Mouse (Mus musculus) midbrain, embryonic 11.5 days (tissue): ENCODE results near the gene Pcyt2. TPM values are rescaled to one million over a fixed set of nuclear protein-coding genes. Genes with fewer than 3 reads are reported as not detected.

Experiments
- ATAC-seq: fragments of 200-750 bp; cut with Nextera tagmentation; 2 replicates; pipeline ENCODE4 v1.8.0; 2017; ENCODE audit warnings: moderate TSS enrichment, moderate library complexity; ENCODE audit not compliant: low FRiP score
- DNase-seq: peaks from one replicate; pipeline ENCODE4 v3.0.0; 2015; ENCODE audit warnings: low spot score; ENCODE audit errors: missing footprints
- H3K27ac ChIP-seq: fragments of 300-500 bp; sonication (generic); 2 replicates; pipeline ENCODE4 v1.5.1; 2014; ENCODE audit warnings: low read depth, low read length
- H3K27me3 ChIP-seq: fragments of 300-500 bp; sonication (generic); 2 replicates; pipeline ENCODE4 v1.6.1; 2014; ENCODE audit warnings: mild to moderate bottlenecking, low read length, moderate library complexity, mixed read lengths; ENCODE audit not compliant: control insufficient read depth, insufficient read depth
- H3K36me3 ChIP-seq: fragments of 300-500 bp; sonication (generic); 2 replicates; pipeline ENCODE4 v1.6.1; 2014; ENCODE audit warnings: mild to moderate bottlenecking, low read length, moderate library complexity, mixed read lengths; ENCODE audit not compliant: control insufficient read depth, insufficient read depth
- H3K4me1 ChIP-seq: fragments of 300-500 bp; sonication (generic); 2 replicates; pipeline ENCODE4 v1.6.1; 2014; ENCODE audit warnings: low read length; ENCODE audit not compliant: control insufficient read depth, insufficient read depth
- H3K4me2 ChIP-seq: fragments of 300-500 bp; sonication (generic); 2 replicates; pipeline ENCODE4 v1.6.1; 2014; ENCODE audit warnings: mild to moderate bottlenecking, moderate library complexity
- H3K4me3 ChIP-seq: fragments of 300-500 bp; sonication (generic); 2 replicates; pipeline ENCODE4 v1.5.1; 2014; ENCODE audit warnings: low read depth, low read length
- H3K9ac ChIP-seq: fragments of 300-500 bp; sonication (generic); 2 replicates; pipeline ENCODE4 v1.6.1; 2014; ENCODE audit warnings: low read length
- H3K9me3 ChIP-seq: fragments of 300-500 bp; sonication (generic); 2 replicates; pipeline ENCODE4 v1.6.1; 2016; ENCODE audit warnings: low read length; ENCODE audit not compliant: control insufficient read depth
- WGBS: fragments of 180-500 bp; shearing (Covaris S2); extraction: QIAGEN DNeasy Blood & Tissue Kit; methylation state at CpG from one replicate; pipeline ENCODE4 v1.1.7; 2014; 5-methylcytosine and 5-hydroxymethylcytosine counted together
- polyA plus RNA-seq: library from polyadenylated mRNA; unstranded; fragments of >200 nt; fragmentation: Nextera tagmentation; extraction: Ambion mirVana; gene quantifications from 2 replicates; pipeline ENCODE4 v1.2.1, GENCODE M21; 2014

Gene Pcyt2
- polyA plus RNA-seq, 1 experiment from 2014 or later, result 101 TPM

GRCm38 (mm10) chr11:120623961-120624679, 6.4 kb upstream of the Pcyt2 start:
- H3K9ac ChIP-seq, result peak overlapping the region; percentile 80
- H3K27ac ChIP-seq, result peak overlapping the region; percentile 57
- H3K9me3 ChIP-seq, result no peaks in the 10 kb centered on the region
- ATAC-seq (peak; percentile 57), DNase-seq (peak; percentile 89)
- no peaks in the 10 kb centered on the region for H3K27me3 ChIP-seq
- peaks cover 9% of the 10 kb centered on the region for H3K4me1 ChIP-seq
- peak overlapping the region; percentile 99 for H3K4me3 ChIP-seq
- WGBS, result 13% methylated on average over 30 of the region's 30 CpGs
- peaks cover 19% of the 10 kb centered on the region for H3K36me3 ChIP-seq
- H3K4me2 ChIP-seq, result peak overlapping the region; percentile 97

GRCm38 (mm10) chr11:120622805-120623204, 5.1 kb upstream of the Pcyt2 start:
- WGBS, result 95% methylated on average over 6 of the region's 6 CpGs
- Histone ChIP-seq H3K36me3 (peaks cover 23% of the 10 kb centered on the region), H3K9me3 (no peaks in the 10 kb centered on the region), H3K27ac (no peak overlapping the region), H3K4me3 (no peak overlapping the region), H3K4me2 (no peak overlapping the region), H3K9ac (no peak overlapping the region), H3K27me3 (no peaks in the 10 kb centered on the region), H3K4me1 (peaks cover 11% of the 10 kb centered on the region)
- ATAC-seq (no peak), DNase-seq (no peak)

DNA sequence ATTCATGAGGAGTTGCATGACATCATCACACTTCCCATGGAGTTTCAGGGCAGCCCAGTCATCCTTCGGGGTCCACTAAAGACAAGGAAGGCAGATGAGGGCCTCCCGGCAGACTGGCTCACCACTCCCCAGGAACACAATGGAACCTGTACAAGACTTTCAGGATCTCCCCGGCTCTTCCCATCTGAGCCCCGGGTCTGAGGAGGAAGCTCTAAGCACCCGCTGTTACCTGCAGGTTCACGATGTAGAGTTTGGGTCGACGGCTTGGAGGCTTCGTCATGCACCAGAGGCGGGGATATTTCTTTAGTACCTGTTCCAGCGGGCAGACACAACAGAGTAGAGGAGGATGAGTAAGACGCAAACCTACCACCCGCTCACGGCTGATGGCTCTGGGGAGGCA, 2.5 kb upstream of the Pcyt2 start:
- H3K9ac ChIP-seq, result no peak overlapping the region
- no peak overlapping the region for H3K4me2 ChIP-seq
- H3K36me3 ChIP-seq, result peaks cover 20% of the 10 kb centered on the region
- no peak overlapping the region for H3K4me3 ChIP-seq
- no peaks in the 10 kb centered on the region for H3K27me3 ChIP-seq
- no peak for ATAC-seq
- H3K9me3 ChIP-seq, result no peaks in the 10 kb centered on the region
- 95% methylated on average over 14 of the region's 14 CpGs for WGBS
- peak; percentile 28 for DNase-seq
- no peak overlapping the region for H3K27ac ChIP-seq
- H3K4me1 ChIP-seq, result peaks cover 16% of the 10 kb centered on the region

GRCm38 (mm10) chr11:120618619-120619535, 1.1 kb upstream of the Pcyt2 start:
- H3K4me3 ChIP-seq, result no peak overlapping the region; the same call in 1 of the 2 replicates

DNA sequence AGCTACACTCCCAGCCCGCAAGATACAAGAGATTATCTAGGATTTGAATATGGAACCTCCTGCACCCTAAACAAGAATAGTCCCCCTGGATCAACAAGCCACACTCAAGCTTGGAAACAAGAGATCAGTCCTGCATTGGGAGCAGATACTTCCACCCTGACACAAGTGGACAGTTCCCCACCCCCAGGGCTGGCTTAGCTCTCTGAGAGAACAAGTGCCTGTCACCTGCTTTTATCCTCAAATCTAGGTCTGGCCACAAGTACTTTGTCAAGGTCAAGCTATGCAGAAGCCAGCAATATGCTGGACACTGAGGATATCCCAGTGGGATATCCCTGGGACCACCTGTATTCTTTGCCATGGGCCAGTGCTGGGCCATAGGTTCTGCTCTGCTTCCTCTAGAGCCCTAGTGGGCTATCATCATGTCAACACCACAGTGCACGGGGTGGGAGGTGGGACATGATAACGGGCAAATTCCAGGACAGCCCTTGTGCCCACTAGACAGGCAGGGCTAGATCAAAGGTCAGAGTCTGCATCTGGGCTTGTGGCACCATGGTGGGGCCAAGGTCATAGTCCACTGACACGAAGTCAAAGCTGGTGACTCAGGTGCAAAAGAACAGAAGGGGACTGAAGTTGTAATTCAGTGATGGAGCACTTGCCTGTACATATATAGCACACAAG, 980 bp downstream of the Pcyt2 start:
- DNase-seq (peak; percentile 78), ATAC-seq (no peak)
- Histone ChIP-seq H3K27me3 (no peaks in the 10 kb centered on the region), H3K4me3 (peak overlapping the region; percentile 73), H3K9ac (peak overlapping the region; percentile 82), H3K36me3 (peaks cover 28% of the 10 kb centered on the region), H3K9me3 (no peaks in the 10 kb centered on the region), H3K27ac (no peak overlapping the region), H3K4me2 (peak overlapping the region; percentile 71), H3K4me1 (peaks cover 10% of the 10 kb centered on the region)
- 55% methylated on average over 4 of the region's 4 CpGs for WGBS

More at GRCm38 (mm10) chr11:120618619-120619535, 1.1 kb upstream of the Pcyt2 start:
- Histone ChIP-seq H3K9ac (no peak overlapping the region), H3K27me3 (no peaks in the 10 kb centered on the region), H3K4me2 (no peak overlapping the region), H3K27ac (no peak overlapping the region), H3K4me1 (peaks cover 10% of the 10 kb centered on the region), H3K9me3 (no peaks in the 10 kb centered on the region), H3K36me3 (peaks cover 22% of the 10 kb centered on the region)
- DNase-seq, result peak; percentile 61
- ATAC-seq, result no peak
- 92% methylated on average over 25 of the region's 25 CpGs for WGBS

- DNase-seq, result no peak
- H3K36me3 ChIP-seq, result peaks cover 24% of the 10 kb centered on the region
- H3K27ac ChIP-seq, result no peak overlapping the region
- no peak overlapping the region for H3K4me3 ChIP-seq
- no peaks in the 10 kb centered on the region for H3K27me3 ChIP-seq
- H3K4me1 ChIP-seq, result peaks cover 10% of the 10 kb centered on the region
- no peaks in the 10 kb centered on the region for H3K9me3 ChIP-seq
- no peak overlapping the region for H3K4me2 ChIP-seq
- ATAC-seq, result no peak
- 92% methylated on average over 11 of the region's 11 CpGs for WGBS
- H3K9ac ChIP-seq, result no peak overlapping the region
These were observed 2.0 kb downstream of the Pcyt2 start for GRCm38 (mm10) chr11:120615606-120616203.

- H3K9me3 ChIP-seq, result no peaks in the 10 kb centered on the region
- H3K27me3 ChIP-seq, result no peaks in the 10 kb centered on the region
- no peak for DNase-seq
- H3K27ac ChIP-seq, result no peak overlapping the region
- H3K4me3 ChIP-seq, result no peak overlapping the region
- no peak overlapping the region for H3K9ac ChIP-seq
- no peak overlapping the region for H3K4me2 ChIP-seq
- WGBS, result 91% methylated on average over 6 of the region's 6 CpGs
- ATAC-seq, result no peak
- peaks cover 10% of the 10 kb centered on the region for H3K4me1 ChIP-seq
- peaks cover 23% of the 10 kb centered on the region for H3K36me3 ChIP-seq
These were observed 2.6 kb downstream of the Pcyt2 start for GRCm38 (mm10) chr11:120615167-120615566.

- Histone ChIP-seq H3K4me3 (no peak overlapping the region), H3K9me3 (no peaks in the 10 kb centered on the region), H3K4me2 (no peak overlapping the region), H3K27ac (no peak overlapping the region), H3K27me3 (peaks cover 3% of the 10 kb centered on the region; the same call in 1 of the 2 replicates), H3K4me1 (peaks cover 11% of the 10 kb centered on the region), H3K9ac (no peak overlapping the region), H3K36me3 (peaks cover 19% of the 10 kb centered on the region)
- ATAC-seq (no peak), DNase-seq (no peak)
- WGBS, result 91% methylated on average over 8 of the region's 8 CpGs
These were observed 3.8 kb downstream of the Pcyt2 start for GRCm38 (mm10) chr11:120613976-120614375.
